Mouse (Mus musculus) heart, adult 2 months (tissue): ENCODE measurements around the gene Kntc1.

Experiments used
- CTCF ChIP-seq: fragments of 200-600 bp; IDR thresholded peaks from 2 replicates; pipeline ENCODE4 v1.8.1; 2022; ENCODE audit warnings: antibody characterized with exemption, mild to moderate bottlenecking, moderate library complexity
- POLR2A ChIP-seq: fragments of 200-500 bp; IDR thresholded peaks from 2 replicates; pipeline ENCODE4 v1.6.1; 2011; ENCODE audit warnings: mild to moderate bottlenecking, low read depth, low read length, control low read depth; ENCODE audit not compliant: insufficient read depth

- TF ChIP-seq CTCF: no peak
- no peak for TF ChIP-seq POLR2A
Measured at GRCm38 (mm10) chr5:123748339-123749064, 1.0 kb upstream of the Kntc1 start.
